Mouse (Mus musculus) adrenal gland, postnatal 4 days (tissue): Measurements from ENCODE around the gene Cadps2. TPM values are rescaled to one million over a fixed set of nuclear protein-coding genes. Genes with fewer than 3 reads are reported as not detected.

Experiments used
- DNase-seq, 2 experiments: peaks; one replicate each; pipeline ENCODE4 v3.0.0; 2021 to 2022; ENCODE audit warnings: low spot score in 2 of 2, mixed read lengths in 2 of 2
- total RNA-seq, 2 experiments: library from RNA; stranded (reverse); gene quantifications; 2 replicates each; pipeline ENCODE4 v1.2.3; 2021

Cadps2 gene
- total RNA-seq, 2 experiments from 2014 or later = 7.7 to 9.1 TPM

DNA sequence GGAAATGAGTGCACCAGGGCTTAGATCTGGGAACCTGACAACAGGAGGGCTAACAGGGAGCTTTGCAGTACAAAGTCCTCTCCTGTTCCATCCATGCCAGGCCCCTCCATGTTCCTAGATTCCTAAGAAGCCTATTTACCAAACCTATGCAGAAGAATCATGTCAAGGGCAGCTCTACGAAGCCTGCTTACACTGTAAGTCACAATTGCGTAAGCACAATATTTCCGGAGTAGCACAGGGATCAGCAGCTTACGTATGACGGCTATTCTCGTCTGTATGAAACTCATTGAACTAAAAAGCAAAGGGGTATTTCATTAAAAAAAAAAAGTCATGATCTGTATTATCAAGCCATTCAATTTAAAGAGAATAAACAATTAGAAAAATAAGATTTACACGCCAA, 462.9 kb downstream of the Cadps2 start:
- DNase-seq = no peak

DNA sequence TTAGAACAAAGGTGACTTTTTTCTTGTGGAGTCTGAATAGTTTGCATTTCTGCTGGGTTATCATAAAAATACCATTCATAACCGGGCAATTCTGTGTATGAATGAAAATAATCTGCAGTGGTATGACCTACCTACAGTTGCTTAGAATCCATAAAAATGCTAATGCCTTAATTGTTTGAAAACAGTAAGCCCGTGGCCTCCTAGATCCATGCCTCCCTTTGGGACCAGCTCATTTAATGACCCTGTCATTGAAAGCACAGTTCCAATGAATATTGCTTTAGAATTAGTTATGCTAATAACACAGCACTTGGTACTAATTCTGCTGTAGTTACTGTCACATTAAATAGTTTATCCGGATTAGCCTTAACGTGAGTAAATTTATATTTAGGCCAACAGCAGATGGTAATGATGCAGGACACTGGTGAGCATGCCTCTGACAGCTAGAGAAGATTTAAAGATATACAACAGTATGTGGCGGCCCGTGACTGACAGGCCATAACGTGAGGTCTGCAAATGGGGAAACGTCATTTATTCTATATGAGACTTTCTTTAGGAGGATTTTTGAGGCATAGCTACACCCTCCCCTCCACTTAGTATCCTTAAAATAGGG, 477.3 kb downstream of the Cadps2 start:
- no peak for DNase-seq

DNA sequence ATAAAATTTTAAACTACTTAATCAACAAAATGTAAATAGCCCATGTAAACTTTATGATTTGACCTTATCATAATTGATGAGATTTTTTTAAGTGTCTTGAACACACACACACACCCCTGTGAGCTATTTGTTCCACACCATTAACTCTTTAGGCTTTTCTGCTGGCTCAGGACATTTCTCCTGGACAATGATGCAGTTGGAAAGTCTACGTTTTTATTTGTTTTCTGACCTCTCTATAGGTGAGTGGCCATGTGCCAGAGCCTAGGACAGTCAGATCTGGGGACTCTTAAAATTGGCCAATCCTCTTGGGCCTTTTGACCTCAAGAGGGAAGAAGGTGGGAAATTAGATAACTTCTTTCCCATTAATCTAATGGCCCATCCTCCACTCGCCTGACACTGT, 478.6 kb downstream of the Cadps2 start:
- no peak for DNase-seq

DNA sequence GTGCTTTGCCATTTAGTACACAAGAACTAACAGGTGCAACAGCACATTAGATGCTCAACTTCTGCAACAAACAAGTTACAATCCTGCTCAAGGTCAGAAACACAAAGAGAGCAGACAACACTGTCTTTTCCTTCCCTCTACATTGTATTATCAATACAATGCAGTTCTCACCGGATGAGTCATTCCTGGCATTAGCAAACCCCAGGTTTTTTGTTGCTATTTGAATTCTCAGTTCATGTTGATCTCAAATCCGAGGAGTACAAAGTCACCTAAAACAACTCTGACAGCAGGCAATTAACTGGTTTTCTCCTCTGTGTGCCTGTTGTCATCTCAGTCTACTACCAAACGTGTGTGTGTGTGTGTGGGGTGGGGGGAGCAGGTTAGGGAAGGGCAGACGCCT, 483.1 kb downstream of the Cadps2 start:
- no peak for DNase-seq

DNA sequence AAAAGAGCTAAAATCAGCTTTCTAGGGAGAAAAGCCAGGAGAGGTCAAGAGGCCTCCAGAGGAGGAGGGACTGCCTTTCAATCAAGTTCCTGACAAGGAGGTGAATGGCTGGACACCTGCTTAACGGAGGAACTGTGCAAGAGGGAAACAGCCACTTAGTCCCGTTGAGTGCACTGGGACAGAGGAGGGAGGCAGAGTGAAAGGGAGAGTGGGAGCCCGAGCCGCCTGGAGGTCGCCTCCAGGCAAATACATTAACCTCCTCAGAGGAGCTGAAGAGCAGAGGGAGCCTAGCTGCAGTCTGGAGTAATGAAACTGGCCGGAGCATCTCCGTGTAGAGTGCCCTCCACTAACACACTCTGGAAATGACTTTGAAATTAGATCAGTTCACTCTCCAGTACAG, 485.7 kb downstream of the Cadps2 start:
- DNase-seq = no peak

DNA sequence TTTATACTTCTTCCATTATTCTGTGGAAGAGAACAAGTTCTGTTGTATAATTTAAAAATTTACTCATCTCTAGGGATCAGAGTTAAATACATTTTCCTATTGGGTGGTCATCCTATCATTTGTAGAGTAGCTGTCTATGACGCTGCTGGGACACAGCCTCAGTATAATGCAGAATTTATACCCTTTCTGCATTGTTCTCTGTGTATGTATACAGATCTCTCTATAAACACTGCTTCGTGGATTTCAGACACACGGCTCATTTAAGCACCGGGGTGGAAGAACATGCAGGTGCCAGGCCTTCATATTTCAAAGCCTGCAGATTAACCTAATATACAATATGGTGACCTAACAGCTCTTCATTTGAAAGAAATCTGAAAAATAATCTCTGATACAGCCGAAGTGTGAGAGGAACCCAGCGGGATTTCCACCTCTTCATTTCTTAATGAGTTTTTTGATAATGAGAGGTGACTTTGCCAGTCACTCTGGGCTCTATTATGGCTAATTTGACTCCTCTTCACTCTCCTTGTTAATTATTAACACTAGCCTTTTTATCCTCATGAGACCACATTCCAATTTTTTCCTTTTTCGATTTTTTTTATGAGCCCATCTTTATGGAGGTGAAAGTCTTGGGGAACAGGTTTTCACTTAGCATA, 501.7 kb downstream of the Cadps2 start:
- no peak for DNase-seq

DNA sequence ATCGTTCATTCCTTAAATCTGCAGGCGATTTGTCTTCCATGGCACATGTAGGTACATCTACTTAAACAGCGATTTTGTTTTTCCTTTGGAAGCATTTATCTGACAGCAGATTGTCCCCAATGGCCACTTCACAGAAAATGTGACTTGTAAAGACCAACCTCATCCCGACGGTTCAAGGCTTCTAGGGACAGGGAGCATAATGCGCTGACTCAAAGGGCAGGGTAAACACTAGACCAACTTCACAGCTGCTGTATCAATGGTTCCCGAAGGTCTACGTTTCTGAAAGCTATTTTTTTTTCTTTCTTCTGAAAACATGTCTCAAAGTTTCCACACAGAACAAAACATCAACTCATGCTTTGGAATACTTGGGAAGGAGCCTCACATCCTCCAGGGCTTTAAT, 524.3 kb downstream of the Cadps2 start:
- no peak for DNase-seq

DNA sequence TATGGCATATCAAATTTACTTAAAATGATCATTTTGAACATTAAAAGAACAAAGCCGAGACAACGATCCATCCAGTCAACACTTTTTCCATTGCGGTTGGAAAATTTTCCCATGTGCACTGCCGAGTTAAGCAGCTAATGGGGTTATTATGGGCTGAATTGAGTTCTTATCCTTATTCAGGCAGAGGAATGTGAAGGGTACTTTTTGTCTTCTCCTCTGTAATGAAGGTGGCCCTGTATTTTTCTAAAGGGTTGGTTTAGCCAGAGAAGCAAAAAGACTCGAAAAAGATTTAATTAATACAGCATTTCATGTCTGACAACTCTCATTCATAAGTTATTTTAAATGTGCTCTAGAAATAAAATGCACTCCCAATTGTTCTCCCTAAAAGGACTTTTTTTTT, 524.9 kb downstream of the Cadps2 start:
- DNase-seq = no peak

DNA sequence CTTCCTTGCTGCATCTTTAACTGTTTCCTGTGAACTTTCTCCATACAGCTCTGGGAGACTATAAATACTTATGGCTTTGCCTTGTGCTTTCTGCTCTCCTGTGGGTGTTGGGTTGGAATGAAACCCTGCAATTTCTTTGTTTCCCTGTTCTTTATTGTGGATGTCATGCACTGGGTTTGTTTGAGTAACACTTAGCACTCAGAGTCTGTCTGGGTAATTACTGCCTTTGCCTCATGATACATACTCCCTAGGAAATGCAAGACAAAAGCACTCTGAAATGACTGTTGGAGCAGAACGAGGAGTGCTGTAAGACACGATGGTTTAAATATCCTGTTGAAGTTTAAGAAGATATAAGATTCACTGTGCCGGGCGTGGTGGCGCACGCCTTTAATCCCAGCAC, 533.2 kb downstream of the Cadps2 start:
- no peak for DNase-seq

DNA sequence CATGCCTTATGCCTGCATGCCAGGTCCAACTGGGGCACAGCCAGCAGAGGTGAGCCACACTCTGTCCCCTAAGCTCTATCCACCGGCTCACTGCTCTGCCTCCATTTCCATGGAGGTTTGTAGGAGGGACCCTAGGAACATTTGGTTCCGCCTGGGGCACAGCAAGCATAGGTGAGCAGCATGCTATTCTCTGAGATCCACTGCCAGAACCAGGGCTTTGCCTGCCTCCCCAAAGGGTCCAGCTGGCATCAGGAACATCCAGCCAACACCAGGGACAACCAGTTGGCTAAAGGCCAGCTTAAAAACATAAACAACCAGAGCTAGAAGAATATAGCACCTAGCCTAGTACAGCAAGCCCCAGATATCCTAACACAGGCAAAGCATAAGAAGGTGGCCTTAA, 540.6 kb downstream of the Cadps2 start:
- no peak for DNase-seq

DNA sequence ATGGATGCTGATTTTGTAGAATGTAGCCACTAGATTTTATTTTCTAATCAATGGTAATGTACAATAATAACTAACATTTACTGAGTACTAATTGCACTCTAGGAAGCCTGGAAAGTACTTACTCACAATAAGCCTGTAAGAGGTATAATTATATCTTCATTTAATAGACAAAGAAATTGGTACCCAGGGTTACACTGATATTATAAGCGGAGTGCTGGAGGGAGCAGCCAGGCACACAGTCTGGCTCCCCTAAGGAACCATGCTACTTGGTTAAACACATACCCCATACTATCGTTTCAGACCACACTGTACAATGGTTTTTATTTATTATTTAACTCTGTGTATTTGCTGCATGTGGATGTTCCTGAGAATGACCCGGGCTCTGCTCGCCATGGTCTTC, 544.5 kb downstream of the Cadps2 start:
- no peak for DNase-seq

DNA sequence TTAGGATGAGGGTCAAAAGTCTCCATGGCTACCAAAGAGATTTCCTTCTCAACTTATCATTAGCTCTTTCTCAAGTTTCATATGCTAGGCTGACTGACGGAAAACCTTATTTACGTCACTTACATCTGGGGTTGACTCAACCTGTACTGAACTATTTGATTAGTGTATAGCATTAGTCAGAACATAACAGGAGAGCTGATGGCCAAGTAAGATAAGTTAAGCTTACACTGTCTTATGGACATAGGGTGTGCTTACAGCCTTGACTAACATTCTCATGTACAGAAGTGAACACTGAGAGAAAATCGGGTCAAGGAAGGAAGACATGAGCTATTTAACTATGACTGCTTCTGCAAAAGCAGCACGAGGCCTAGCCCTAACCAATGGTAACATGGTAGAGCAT, 550.5 kb downstream of the Cadps2 start:
- no peak for DNase-seq

DNA sequence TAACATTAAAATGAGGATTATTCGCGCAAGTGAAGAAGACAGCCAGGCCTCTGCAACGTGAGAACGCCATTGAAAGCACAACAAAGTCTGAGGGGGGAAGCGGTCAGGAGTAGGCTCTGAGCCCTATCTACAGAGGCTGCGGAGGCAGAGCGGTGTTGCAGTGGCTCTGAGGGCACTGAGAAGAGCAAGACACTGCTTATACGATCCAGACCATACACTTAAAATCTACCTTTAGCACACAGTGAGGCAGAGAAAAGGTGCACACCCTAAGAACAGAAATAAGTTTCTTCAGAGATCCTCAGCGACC, 557.8 kb downstream of the Cadps2 start:
- no peak for DNase-seq

DNA sequence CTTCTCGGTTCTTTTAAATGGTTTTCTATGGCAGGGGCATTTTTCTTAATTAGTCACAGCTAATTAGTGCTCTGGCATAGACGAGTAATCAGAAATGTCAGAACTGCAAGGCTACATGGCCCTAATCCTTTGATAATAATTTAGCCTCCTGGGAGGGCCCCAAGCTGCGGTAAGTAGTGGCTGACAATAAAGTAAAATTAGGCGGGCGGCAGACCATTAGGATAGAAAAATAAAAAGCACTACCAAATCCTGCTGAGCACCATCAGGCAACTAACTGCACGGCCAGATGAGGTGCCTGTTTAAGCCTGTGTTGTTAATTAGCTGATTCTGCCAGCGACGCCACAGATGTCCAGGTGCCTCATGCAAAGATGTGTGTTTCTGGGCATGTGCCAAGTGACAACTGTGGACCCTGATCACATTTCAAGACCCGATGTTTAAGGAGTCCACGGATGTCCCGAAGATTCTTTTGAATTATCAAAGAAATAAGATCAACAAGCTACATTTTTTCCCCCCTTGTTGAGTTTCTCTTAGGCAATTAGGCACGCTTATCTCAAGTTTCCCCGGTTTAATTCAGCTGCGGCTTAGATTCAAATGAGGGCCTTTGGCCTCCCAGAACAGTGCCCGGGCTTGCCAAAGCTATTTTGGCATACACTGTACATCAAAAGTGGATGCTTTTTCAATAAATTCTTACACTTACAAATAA, 558.3 kb downstream of the Cadps2 start:
- DNase-seq = no peak

DNA sequence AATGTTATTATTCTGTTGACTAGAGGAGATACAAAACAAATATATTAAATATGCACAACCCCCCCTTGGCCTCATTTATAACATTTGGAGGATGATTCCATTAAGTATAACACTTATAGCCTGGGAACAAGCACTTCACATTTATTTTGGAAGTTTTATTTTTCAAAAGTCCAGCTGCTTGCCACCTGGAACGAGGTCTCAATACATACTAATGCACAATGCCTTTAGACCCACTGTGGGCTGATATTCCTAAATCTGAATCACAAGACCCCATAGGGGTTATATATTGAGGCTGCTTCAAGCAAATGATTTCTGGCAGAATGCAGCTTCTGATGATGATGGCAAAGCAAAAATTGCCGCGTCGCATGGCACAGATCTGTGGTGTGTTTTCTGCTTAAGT, 565.7 kb downstream of the Cadps2 start:
- DNase-seq = no peak

DNA sequence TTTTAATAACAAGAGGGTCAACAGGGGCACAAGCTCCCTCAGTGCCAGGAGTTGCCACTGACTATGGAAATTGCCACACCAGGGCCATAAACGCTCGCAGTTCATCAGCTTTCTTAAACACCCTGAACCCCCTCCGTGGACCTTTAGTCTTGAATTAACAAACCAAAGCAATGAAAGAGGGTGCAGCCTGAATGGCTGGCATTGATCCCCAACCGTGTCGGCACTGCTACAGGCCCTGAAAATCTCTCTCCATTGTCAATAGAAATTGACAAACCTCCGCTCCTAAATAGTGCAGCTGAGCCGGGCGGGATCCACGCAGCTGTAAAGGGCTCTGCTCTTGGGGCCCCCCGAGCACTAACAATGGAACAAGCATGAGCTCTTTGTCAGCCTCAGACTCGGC, 566.2 kb downstream of the Cadps2 start:
- DNase-seq = no peak

DNA sequence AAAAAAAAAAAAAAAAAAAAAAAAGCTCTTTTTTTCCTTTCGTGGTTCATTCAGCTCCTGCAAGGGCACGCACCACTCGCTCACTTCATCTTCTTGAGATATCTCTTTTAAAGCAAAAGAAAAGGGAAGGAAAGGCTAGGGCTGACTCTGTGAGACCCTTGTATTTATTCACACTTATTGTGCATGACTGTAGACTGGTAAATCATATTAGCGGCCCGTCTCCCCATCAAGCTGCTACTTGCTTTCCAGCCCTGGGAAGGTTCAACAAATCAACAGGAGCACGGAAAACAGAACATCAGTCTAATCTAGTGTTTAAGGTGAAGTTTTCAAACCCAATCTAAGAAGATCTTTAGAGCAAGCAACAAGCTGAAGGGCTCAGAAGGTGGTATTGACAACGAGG, 566.7 kb downstream of the Cadps2 start:
- no peak for DNase-seq

DNA sequence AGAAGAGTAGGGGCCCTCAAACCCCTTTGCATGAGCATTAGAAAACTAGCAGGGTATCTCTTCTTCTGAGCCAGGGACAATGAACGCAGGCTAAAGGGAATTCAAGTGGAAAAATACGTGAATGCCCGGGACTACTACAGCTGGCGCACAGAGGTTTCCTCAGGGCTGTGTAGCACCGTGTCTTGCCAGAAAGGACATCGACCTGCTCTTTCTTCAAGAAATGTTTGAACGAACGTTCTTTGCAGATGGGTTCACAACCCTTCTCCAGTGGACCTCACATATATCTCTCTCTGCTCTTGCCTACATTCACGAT, 578.5 kb downstream of the Cadps2 start:
- no peak for DNase-seq

DNA sequence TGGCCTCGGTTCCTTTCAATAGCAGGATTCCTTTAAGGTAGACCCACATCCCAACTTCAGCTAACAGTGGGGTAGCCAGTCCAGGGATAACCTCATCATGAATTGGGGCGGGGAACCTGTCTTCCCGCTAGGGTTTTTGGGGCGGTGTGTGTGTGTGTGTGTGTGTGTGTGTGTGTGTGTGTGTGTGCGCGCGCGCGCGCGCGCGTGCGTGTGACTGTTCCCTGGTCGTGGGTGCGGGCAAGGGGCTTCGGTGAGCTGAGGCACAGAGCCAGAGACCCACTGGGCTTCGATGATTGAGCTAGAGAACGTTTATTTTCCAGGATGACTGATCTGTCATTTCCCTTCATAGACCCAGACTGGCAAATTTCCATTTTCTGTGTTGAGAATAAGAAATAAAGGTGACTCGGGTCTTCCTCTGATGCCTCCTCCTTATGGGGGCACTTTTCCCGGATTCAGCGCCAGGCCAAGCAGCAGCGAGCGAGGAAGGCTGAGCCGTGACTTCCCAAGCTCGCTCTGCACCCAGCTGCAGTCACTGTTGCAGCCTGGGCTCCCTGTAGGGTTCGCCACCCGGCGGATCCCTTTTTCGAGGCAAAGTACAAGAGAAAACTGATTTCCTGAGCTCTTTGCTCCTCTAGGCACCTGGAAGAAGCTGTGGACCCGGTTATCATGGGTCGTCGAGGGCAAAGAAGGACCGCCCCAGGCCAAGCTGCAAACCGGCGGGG, 579.0 kb downstream of the Cadps2 start:
- no peak for DNase-seq

DNA sequence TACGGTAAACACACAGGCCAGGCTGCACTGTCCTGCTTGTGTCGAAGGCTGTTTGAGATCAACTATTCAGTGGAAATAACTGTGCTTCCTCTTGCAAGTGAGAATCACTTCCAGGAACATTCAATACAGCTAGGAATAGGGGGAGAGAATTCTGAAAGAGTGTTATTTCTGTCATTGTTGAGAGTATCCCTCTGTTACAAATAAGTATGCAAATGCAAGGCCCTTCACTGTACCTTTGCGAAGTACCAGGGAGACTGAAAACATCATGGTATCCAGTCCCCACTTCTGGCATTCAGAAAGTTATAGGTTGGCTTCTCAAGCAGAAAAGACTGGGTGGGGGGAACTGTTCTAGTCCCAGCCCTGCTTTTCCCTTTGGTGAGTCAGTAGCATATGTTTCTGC, 581.2 kb downstream of the Cadps2 start:
- no peak for DNase-seq

DNA sequence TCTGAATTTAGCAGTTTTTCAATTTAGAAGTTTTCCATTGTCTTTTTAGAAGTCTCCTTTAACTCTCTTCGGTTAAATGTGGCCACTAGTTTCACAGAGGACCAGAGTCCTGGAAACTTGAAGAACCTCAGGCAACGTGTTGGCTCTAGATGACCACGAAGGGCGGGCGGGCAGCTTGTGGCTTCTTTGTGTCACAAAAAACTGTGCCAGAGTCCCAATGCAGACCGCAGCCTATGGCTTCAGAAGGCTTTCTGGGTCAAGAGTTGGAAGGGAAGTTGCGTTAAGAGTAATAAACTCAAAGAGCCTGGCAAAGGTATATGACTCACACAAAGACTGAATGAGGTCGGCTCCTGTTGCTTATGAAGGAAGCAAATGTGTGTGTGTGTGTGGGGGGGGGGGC, 584.1 kb downstream of the Cadps2 start:
- no peak for DNase-seq

DNA sequence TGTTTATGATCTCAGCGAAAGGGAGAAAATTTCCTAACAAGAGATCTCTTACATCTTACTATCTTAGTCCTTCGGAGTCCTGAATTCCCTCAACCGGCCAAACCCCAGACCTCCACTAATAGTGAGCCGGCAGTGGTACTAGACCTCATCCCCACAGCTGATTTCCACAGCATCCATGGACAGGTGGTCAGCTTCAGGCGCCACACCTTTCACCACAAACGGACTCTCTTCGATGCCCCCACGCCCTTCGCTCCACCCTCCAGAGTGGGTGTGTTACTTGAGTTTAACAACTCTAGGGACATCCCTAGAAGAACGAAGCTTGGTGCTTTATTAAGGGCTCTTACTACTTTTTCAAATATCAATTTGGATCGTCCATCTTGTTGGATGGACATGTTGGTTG, 584.6 kb downstream of the Cadps2 start:
- no peak for DNase-seq
